Mouse (Mus musculus) lung, adult 2 months (tissue): ENCODE results near the gene Erc2. TPM values are rescaled to one million over a fixed set of nuclear protein-coding genes. Genes with fewer than 3 reads are reported as not detected.

Experiments used
- DNase-seq: peaks from one replicate; pipeline ENCODE4 v3.0.0; 2022
- H3K4me1 ChIP-seq: fragments of 200-500 bp; 2 replicates; pipeline ENCODE4 v1.6.1; 2011; ENCODE audit warnings: low read length; ENCODE audit not compliant: control insufficient read depth, insufficient read depth
- H3K4me3 ChIP-seq: fragments of 200-500 bp; replicated peaks from 2 replicates; pipeline ENCODE3; 2011; ENCODE audit warnings: low read depth, mild to moderate bottlenecking, control low read depth, low read length; ENCODE audit errors: extremely low read depth
- CTCF ChIP-seq: fragments of 200-500 bp; IDR thresholded peaks from 2 replicates; pipeline ENCODE4 v1.5.1; 2011; ENCODE audit warnings: mild to moderate bottlenecking, low read length, control low read depth; ENCODE audit not compliant: insufficient read depth
- POLR2A ChIP-seq: fragments of 200-500 bp; IDR thresholded peaks from 2 replicates; pipeline ENCODE4 v1.6.1; 2011; ENCODE audit warnings: low read depth, mild to moderate bottlenecking, control low read depth, low read length, borderline replicate concordance; ENCODE audit errors: extremely low read depth
- WGBS: fragments of 180-500 bp; shearing (Covaris S2); methylation state at CpG from one replicate; pipeline ENCODE4 v1.1.7; 2018; 5-methylcytosine and 5-hydroxymethylcytosine counted together
- polyA plus RNA-seq: library from polyadenylated mRNA; depleted of rRNA; stranded (reverse); fragments of >200 nt; gene quantifications from 2 replicates; pipeline ENCODE4 v1.2.3, GENCODE M21; 2012

Erc2 gene
- polyA plus RNA-seq, 1 experiment = 1.3 TPM

DNA sequence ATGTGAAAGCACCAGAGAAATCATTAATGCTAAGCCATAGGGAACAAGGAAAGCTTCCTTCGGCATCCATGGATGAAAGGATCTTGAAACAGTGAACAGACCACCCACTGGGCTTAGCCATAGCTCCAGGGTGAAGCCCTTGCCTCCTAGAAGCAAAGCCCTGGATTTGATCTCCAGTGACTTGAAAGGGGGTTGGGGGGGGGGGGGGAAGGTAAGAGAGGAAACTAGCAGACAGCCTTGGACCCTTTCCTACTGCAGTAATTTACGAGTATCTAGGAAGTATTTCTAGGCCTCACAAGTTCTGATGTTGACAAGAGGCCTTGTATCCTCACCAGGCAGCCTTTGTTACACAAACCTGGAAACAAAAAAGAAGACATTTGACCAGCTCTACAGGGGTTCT is 609.0 kb downstream of the Erc2 start:
- Histone ChIP-seq H3K4me1 (no peaks in the 10 kb centered on the region), H3K4me3 (no peak overlapping the region)
- no peak for TF ChIP-seq CTCF
- TF ChIP-seq POLR2A = no peak
- WGBS = 80% methylated on average over 2 of the region's 2 CpGs
- DNase-seq = no peak

DNA sequence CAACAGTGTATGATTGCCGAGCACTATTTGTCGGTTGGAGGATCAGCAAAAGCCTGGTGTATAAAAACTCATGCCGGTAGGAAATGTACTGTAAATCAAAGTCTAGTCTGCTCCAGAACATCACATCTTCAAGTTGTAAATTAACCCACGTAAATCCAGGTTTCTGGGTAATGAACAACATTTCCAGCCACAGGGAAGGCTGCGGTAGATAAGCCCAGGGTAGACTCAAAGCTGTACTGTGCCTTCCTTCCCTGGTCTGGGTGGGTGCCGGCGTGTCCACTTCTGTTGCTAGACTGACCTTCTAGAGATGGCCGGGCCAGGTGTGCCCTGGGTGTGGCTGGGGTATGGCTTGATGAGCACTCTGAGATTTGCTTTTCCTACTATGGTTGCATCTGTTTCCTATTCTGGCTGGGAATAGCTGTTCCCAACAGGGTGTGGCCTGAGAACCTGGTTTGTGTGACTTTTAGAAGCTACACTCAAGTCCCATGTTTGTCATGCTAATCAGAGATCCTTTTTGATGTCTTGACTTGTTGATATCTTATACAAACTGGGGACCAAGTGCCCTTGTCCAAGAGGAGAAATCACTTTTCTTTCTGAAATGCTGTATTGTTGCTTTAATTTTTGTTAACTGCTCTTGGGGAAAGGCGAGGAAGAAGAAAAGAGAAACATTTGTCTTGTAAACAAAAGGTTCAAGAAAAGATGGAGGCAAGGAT is 616.3 kb downstream of the Erc2 start:
- Histone ChIP-seq H3K4me1 (no peaks in the 10 kb centered on the region), H3K4me3 (no peak overlapping the region)
- TF ChIP-seq CTCF (no peak), POLR2A (no peak)
- no peak for DNase-seq
- 82% methylated on average over 9 of the region's 9 CpGs for WGBS

DNA sequence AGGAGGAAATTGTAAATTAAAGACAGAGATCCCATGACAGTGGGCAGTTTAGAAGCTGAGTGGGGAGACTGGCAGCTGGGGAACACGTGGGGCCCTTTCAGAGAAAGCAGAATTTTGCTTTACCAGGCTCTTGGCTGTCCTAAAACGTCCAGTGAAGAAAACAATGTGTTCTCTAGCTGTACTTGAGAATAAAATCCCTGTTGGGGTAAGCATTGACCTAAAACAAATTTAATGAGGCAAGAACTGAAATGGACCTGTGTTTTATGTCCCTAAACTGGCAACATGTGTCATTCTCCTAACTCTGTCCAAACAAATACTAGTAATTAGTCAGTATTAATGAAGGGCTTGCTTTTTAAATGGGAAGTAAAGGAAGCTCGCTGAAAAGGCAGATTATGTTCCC is 617.9 kb downstream of the Erc2 start:
- no peak for TF ChIP-seq POLR2A
- TF ChIP-seq CTCF = no peak
- WGBS = 45% methylated on average over 3 of the region's 3 CpGs
- Histone ChIP-seq H3K4me1 (no peaks in the 10 kb centered on the region), H3K4me3 (no peak overlapping the region)
- no peak for DNase-seq

DNA sequence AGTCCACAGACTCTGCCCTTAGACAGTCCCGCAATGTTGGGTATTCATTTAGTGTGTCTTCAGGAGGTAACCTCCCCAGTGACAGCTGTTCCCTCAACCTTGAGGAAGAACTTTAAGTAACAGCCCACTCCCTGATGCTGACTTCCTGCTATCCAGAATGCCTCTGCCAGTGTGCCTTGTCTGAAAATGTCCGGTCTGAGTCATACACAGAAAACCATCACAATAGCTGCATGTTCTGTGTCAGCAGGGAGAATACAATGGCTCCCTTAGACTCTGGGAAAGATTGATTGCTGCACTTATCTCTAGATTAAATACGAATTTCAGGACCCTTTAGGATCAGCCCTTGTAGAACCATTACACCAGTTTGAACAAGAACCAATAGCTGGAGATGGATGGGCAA is 620.5 kb downstream of the Erc2 start:
- TF ChIP-seq CTCF (no peak), POLR2A (no peak)
- WGBS = 49% methylated on average over 3 of the region's 3 CpGs
- H3K4me3 ChIP-seq = no peak overlapping the region
- DNase-seq = no peak
- H3K4me1 ChIP-seq = no peaks in the 10 kb centered on the region

DNA sequence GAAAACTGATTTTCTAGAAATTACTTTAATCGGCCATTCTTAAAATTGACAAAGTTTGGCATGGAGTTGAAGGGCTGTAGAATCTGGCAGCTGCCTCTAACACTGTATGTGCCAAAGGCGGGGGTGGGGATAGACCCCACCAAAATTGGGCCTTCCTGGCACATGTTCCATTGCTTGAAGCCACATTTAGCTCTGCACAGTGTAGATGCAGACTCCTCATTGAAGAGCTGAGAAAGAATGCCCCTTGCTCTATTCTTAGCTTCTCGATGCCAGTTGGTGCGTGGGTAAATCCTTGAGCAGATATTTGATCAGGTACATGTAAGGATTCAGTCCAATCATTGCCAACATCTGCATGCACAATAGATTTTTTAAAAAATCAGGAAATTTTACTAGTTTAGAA is 621.2 kb downstream of the Erc2 start:
- WGBS = 83% methylated on average over 4 of the region's 4 CpGs
- no peak overlapping the region for H3K4me3 ChIP-seq

DNA sequence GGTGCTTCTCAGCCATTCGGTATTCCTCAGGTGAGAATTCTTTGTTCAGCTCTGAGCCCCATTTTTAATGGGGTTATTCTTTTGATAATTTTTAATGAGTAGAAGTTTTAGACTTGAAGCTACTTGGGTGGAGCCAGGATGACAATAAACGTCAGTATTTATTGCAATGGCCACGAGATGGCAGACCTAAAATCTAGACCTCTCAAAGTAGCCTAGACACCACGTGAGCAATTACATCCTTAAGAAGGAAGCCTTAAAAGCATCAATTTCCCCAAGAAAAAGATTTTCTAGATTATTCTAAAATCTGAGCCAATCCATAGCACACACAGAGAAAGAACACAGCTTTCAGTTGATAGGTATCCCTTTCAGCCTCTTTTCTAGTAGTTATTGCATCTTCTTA is 640.5 kb downstream of the Erc2 start:
- TF ChIP-seq CTCF (no peak), POLR2A (no peak)
- WGBS = 63% methylated on average over 4 of the region's 4 CpGs
- Histone ChIP-seq H3K4me1 (no peaks in the 10 kb centered on the region), H3K4me3 (no peak overlapping the region)
- DNase-seq = no peak

More for the DNA sequence above, 621.2 kb downstream of the Erc2 start:
- TF ChIP-seq CTCF = no peak
- TF ChIP-seq POLR2A = no peak
- no peak for DNase-seq
- no peaks in the 10 kb centered on the region for H3K4me1 ChIP-seq

DNA sequence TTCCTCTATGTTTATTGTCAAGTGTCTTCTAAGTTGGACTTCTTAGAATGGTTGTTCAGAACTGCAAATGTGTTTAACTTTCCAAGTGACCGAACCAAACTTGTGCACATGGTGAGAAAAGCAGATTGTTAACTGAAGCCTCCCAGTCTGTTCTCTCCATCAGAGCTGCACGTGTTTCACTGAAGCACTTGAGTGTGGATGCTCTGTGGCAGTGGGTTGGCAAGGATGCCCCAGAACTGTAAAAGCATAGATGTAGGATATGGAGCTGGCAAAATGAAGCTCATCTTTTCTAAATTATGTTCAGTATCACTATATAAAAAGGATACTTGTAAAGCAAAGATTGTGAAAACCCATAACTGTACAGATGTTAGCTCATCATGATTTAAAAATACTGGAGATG is 645.1 kb downstream of the Erc2 start:
- no peak for DNase-seq
- WGBS = 70% methylated on average over 2 of the region's 2 CpGs
- H3K4me1 ChIP-seq = no peaks in the 10 kb centered on the region
- H3K4me3 ChIP-seq = no peak overlapping the region
- TF ChIP-seq POLR2A = no peak
- no peak for TF ChIP-seq CTCF

DNA sequence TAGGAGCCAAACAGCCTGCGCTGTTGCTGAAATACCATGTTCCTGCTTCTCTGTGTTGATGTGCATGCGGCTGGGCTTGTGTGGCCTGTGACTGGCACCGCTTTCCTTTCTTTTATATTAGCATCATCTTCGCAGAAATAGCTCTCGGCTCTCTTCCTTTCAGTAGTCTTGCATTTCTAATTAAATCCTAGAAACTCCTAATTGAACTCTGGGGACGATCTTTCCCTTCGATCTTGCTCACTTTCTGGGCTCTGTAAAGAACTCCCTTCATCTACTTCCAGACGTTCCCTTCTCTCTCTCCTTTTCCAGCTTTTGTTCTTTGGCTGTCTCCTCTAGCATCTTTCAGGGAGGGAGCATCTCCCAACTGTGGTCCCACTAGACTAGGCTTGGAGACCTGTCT is 649.6 kb downstream of the Erc2 start:
- no peaks in the 10 kb centered on the region for H3K4me1 ChIP-seq
- H3K4me3 ChIP-seq = no peak overlapping the region
- WGBS = 84% methylated on average over 8 of the region's 8 CpGs
- TF ChIP-seq CTCF (no peak), POLR2A (no peak)
- DNase-seq = no peak

DNA sequence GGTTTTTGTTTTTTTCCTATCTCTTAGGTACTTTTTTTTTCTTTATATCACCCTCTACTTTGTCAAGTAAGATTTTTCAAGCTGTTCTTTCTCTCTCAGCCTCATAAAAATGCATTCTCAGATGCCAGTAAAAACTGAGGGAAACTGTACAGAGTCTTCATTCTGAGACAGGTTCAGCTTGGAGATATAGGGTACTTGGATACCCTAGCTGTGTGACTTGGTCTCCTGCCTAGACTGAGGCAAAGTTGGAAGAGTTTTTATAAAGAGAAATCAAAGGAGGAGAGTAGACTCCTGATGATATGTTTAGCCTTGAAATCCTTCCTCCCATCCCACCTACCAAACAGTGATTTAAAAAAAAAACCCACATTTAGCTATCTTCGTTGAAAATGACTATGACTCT is 651.4 kb downstream of the Erc2 start:
- no peak for DNase-seq
- WGBS = 58% methylated on average over 1 of the region's 1 CpGs
- TF ChIP-seq POLR2A = no peak
- TF ChIP-seq CTCF = no peak
- Histone ChIP-seq H3K4me3 (no peak overlapping the region), H3K4me1 (no peaks in the 10 kb centered on the region)

DNA sequence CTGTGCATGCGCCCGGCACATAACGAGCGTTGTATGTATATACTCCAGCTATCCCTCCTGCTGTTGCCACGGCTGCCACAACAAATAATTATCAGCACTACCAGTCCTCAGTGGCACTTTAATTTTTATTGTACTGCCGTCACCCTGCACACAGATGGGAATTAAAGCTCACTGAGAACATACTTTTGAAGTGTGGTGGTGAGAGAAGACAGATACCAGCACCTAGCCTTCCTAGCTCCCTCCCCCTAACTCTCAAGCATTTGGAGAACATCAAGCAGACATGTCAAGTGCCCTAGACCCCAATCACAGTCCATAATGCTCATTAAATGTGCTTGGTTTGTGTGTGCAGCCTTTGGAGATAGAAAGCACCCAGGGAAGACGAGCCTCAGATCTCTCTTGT is 652.6 kb downstream of the Erc2 start:
- 67% methylated on average over 7 of the region's 7 CpGs for WGBS
- Histone ChIP-seq H3K4me1 (no peaks in the 10 kb centered on the region), H3K4me3 (no peak overlapping the region)
- DNase-seq = no peak
- TF ChIP-seq CTCF = no peak
- no peak for TF ChIP-seq POLR2A
